Mouse (Mus musculus) urinary bladder, postnatal 25 days (tissue): Measurements from ENCODE around the gene Timm8a2.

Source experiments
- DNase-seq: peaks from one replicate; pipeline ENCODE4 v3.0.0; 2022; ENCODE audit warnings: low spot score

The Timm8a2 gene

GRCm38 (mm10) chr14:122011768-122012167 is 22.7 kb upstream of the Timm8a2 start:
- DNase-seq, result no peak

GRCm38 (mm10) chr14:122012193-122012592 is 22.3 kb upstream of the Timm8a2 start:
- no peak for DNase-seq

- DNase-seq, result no peak
Measured at GRCm38 (mm10) chr14:122012814-122013213, 21.7 kb upstream of the Timm8a2 start.

GRCm38 (mm10) chr14:122013417-122013951 is 21.0 kb upstream of the Timm8a2 start:
- no peak for DNase-seq

GRCm38 (mm10) chr14:122017958-122018357 is 16.5 kb upstream of the Timm8a2 start:
- DNase-seq, result no peak

- no peak for DNase-seq
Measured at GRCm38 (mm10) chr14:122019389-122019788, 15.1 kb upstream of the Timm8a2 start.

- no peak for DNase-seq
Measured at GRCm38 (mm10) chr14:122020567-122020966, 13.9 kb upstream of the Timm8a2 start.

GRCm38 (mm10) chr14:122023054-122023453 is 11.4 kb upstream of the Timm8a2 start:
- no peak for DNase-seq

- DNase-seq, result no peak
Measured at GRCm38 (mm10) chr14:122023928-122024327, 10.5 kb upstream of the Timm8a2 start.

- no peak for DNase-seq
Measured at GRCm38 (mm10) chr14:122028926-122029745, 5.3 kb upstream of the Timm8a2 start.

- DNase-seq, result no peak
Measured at GRCm38 (mm10) chr14:122029851-122030250, 4.6 kb upstream of the Timm8a2 start.

GRCm38 (mm10) chr14:122032045-122032444 is 2.4 kb upstream of the Timm8a2 start:
- no peak for DNase-seq

- DNase-seq, result no peak
Measured at GRCm38 (mm10) chr14:122035181-122035580, 707 bp downstream of the Timm8a2 start.

- DNase-seq, result no peak
Measured at GRCm38 (mm10) chr14:122035860-122036259, 1.4 kb downstream of the Timm8a2 start.

GRCm38 (mm10) chr14:122038874-122039647 is 4.6 kb downstream of the Timm8a2 start:
- no peak for DNase-seq

- no peak for DNase-seq
Measured at GRCm38 (mm10) chr14:122041413-122041825, 6.9 kb downstream of the Timm8a2 start.

- DNase-seq, result no peak
Measured at GRCm38 (mm10) chr14:122042142-122042694, 7.7 kb downstream of the Timm8a2 start.

GRCm38 (mm10) chr14:122047784-122048183 is 13.3 kb downstream of the Timm8a2 start:
- DNase-seq, result no peak

GRCm38 (mm10) chr14:122048816-122049215 is 14.3 kb downstream of the Timm8a2 start:
- no peak for DNase-seq

- no peak for DNase-seq
Measured at GRCm38 (mm10) chr14:122052896-122053635, 18.6 kb downstream of the Timm8a2 start.

- no peak for DNase-seq
Measured at GRCm38 (mm10) chr14:122056871-122057270, 22.4 kb downstream of the Timm8a2 start.

GRCm38 (mm10) chr14:122057941-122058346 is 23.5 kb downstream of the Timm8a2 start:
- DNase-seq, result no peak
